Mouse (Mus musculus): ENCODE results near the gene Ndufs6. TPM values are rescaled to one million over a fixed set of nuclear protein-coding genes. Genes with fewer than 3 reads are reported as not detected.
A peak's percentile ranks its signal among the peaks of the same experiment; 100 is the strongest.

Ndufs6 gene
- polyA plus RNA-seq, 1 experiment from 2014 or later: 376 TPM

GRCm38 (mm10) chr13:73345102-73345890, 17.0 kb upstream of the Ndufs6 start:
- no peak overlapping the region for H3K9ac ChIP-seq
- no peak overlapping the region for H3K27ac ChIP-seq
- no peak for ATAC-seq (ENCODE audit: borderline replicate concordance, extremely low read depth, low FRiP score, low TSS enrichment)
- no peak overlapping the region for H3K4me3 ChIP-seq
- H3K4me2 ChIP-seq: no peak overlapping the region
- 70% methylated on average over 9 of the region's 9 CpGs for WGBS
- no peaks in the 10 kb centered on the region for H3K36me3 ChIP-seq
- H3K27me3 ChIP-seq: no peaks in the 10 kb centered on the region
- 0 out of 2 replicates have a peak, but pooled peaks cover 3% of the 10 kb centered on the region for H3K4me1 ChIP-seq
- H3K9me3 ChIP-seq: no peaks in the 10 kb centered on the region

- no peak overlapping the region for H3K4me3 ChIP-seq
- no peak overlapping the region for H3K4me2 ChIP-seq
- no peak overlapping the region for H3K9ac ChIP-seq
- H3K27ac ChIP-seq: no peak overlapping the region
- ATAC-seq (ENCODE audit: borderline replicate concordance, extremely low read depth, low FRiP score, low TSS enrichment): no peak
- no peaks in the 10 kb centered on the region for H3K27me3 ChIP-seq
- H3K9me3 ChIP-seq: no peaks in the 10 kb centered on the region
- 50% methylated on average over 7 of the region's 7 CpGs for WGBS
- H3K36me3 ChIP-seq: no peaks in the 10 kb centered on the region
- peaks cover 1% of the 10 kb centered on the region for H3K4me1 ChIP-seq
Observed at GRCm38 (mm10) chr13:73336753-73337152, 8.4 kb upstream of the Ndufs6 start.

- H3K27me3 ChIP-seq: no peaks in the 10 kb centered on the region
- peak overlapping the region; percentile 90 for H3K4me2 ChIP-seq
- H3K4me1 ChIP-seq: peaks cover 29% of the 10 kb centered on the region
- no peaks in the 10 kb centered on the region for H3K36me3 ChIP-seq
- no peaks in the 10 kb centered on the region for H3K9me3 ChIP-seq
- H3K9ac ChIP-seq: peak overlapping the region; percentile 84
- WGBS: 33% methylated on average over 3 of the region's 3 CpGs
- H3K27ac ChIP-seq: no peak overlapping the region
- peak overlapping the region; percentile 87 for H3K4me3 ChIP-seq
- no peak for ATAC-seq (ENCODE audit: borderline replicate concordance, extremely low read depth, low FRiP score, low TSS enrichment)
Observed at GRCm38 (mm10) chr13:73331736-73332135, 3.4 kb upstream of the Ndufs6 start.

- peaks cover 29% of the 10 kb centered on the region for H3K4me1 ChIP-seq
- H3K4me3 ChIP-seq: peak overlapping the region; percentile 87
- under 1% methylated on average over 42 of the region's 42 CpGs for WGBS
- H3K27me3 ChIP-seq: no peaks in the 10 kb centered on the region
- peak overlapping the region; percentile 84 for H3K9ac ChIP-seq
- ATAC-seq (ENCODE audit: borderline replicate concordance, extremely low read depth, low FRiP score, low TSS enrichment): peak; percentile 88
- H3K4me2 ChIP-seq: peak overlapping the region; percentile 90
- no peaks in the 10 kb centered on the region for H3K36me3 ChIP-seq
- no peaks in the 10 kb centered on the region for H3K9me3 ChIP-seq
- peak overlapping the region; percentile 62 for H3K27ac ChIP-seq
Observed at GRCm38 (mm10) chr13:73330844-73331501, 2.6 kb upstream of the Ndufs6 start.

GRCm38 (mm10) chr13:73323406-73323805, 4.9 kb downstream of the Ndufs6 start:
- H3K4me3 ChIP-seq: no peak overlapping the region
- H3K36me3 ChIP-seq: peaks cover 40% of the 10 kb centered on the region

GRCm38 (mm10) chr13:73322626-73323025, 5.7 kb downstream of the Ndufs6 start:
- no peaks in the 10 kb centered on the region for H3K27me3 ChIP-seq
- H3K9me3 ChIP-seq: no peaks in the 10 kb centered on the region
- H3K4me1 ChIP-seq: peaks cover 8% of the 10 kb centered on the region
- H3K27ac ChIP-seq: no peak overlapping the region
- H3K4me3 ChIP-seq: no peak overlapping the region
- H3K9ac ChIP-seq: no peak overlapping the region
- ATAC-seq (ENCODE audit: borderline replicate concordance, extremely low read depth, low FRiP score, low TSS enrichment): no peak
- peaks cover 47% of the 10 kb centered on the region for H3K36me3 ChIP-seq
- no peak overlapping the region for H3K4me2 ChIP-seq
- 79% methylated on average over 10 of the region's 10 CpGs for WGBS

More at GRCm38 (mm10) chr13:73323406-73323805, 4.9 kb downstream of the Ndufs6 start:
- no peak for ATAC-seq (ENCODE audit: borderline replicate concordance, extremely low read depth, low FRiP score, low TSS enrichment)
- no peak overlapping the region for H3K4me2 ChIP-seq
- H3K9ac ChIP-seq: no peak overlapping the region
- no peak overlapping the region for H3K27ac ChIP-seq
- peaks cover 11% of the 10 kb centered on the region for H3K4me1 ChIP-seq
- 90% methylated on average over 4 of the region's 4 CpGs for WGBS
- no peaks in the 10 kb centered on the region for H3K9me3 ChIP-seq
- no peaks in the 10 kb centered on the region for H3K27me3 ChIP-seq

GRCm38 (mm10) chr13:73320048-73320447, 8.3 kb downstream of the Ndufs6 start:
- H3K9ac ChIP-seq: no peak overlapping the region
- H3K36me3 ChIP-seq: peaks cover 57% of the 10 kb centered on the region
- no peaks in the 10 kb centered on the region for H3K4me1 ChIP-seq
- 94% methylated on average over 4 of the region's 4 CpGs for whole genome bisulfite sequencing
- no peak for ATAC-seq (ENCODE audit: borderline replicate concordance, extremely low read depth, low FRiP score, low TSS enrichment)
- H3K4me2 ChIP-seq: no peak overlapping the region
- 0 out of 2 replicates have a peak, but pooled peaks cover 2% of the 10 kb centered on the region for H3K9me3 ChIP-seq
- no peak overlapping the region for H3K27ac ChIP-seq
- H3K27me3 ChIP-seq: no peaks in the 10 kb centered on the region
- H3K4me3 ChIP-seq: no peak overlapping the region

GRCm38 (mm10) chr13:73310183-73310929, 18.0 kb downstream of the Ndufs6 start:
- WGBS: 12% methylated on average over 8 of the region's 8 CpGs
- Histone ChIP-seq H3K9me3 (no peaks in the 10 kb centered on the region), H3K36me3 (no peaks in the 10 kb centered on the region), H3K27ac (no peak overlapping the region), H3K4me2 (no peak overlapping the region), H3K4me3 (no peak overlapping the region), H3K4me1 (no peaks in the 10 kb centered on the region), H3K9ac (no peak overlapping the region), H3K27me3 (no peaks in the 10 kb centered on the region)
- peak; percentile 68; the same call in 1 of the 2 replicates for ATAC-seq (ENCODE audit: borderline replicate concordance, extremely low read depth, low FRiP score, low TSS enrichment)

GRCm38 (mm10) chr13:73306430-73306829, 21.9 kb downstream of the Ndufs6 start:
- H3K4me3 ChIP-seq: no peak overlapping the region
- H3K4me1 ChIP-seq: no peaks in the 10 kb centered on the region
- no peak overlapping the region for H3K27ac ChIP-seq
- WGBS: 80% methylated on average over 4 of the region's 4 CpGs
- H3K36me3 ChIP-seq: no peaks in the 10 kb centered on the region
- no peaks in the 10 kb centered on the region for H3K27me3 ChIP-seq
- ATAC-seq (ENCODE audit: borderline replicate concordance, extremely low read depth, low FRiP score, low TSS enrichment): no peak
- H3K4me2 ChIP-seq: no peak overlapping the region
- H3K9me3 ChIP-seq: no peaks in the 10 kb centered on the region
- no peak overlapping the region for H3K9ac ChIP-seq

- Histone ChIP-seq H3K9ac (no peak overlapping the region), H3K9me3 (no peaks in the 10 kb centered on the region), H3K36me3 (no peaks in the 10 kb centered on the region), H3K27ac (no peak overlapping the region), H3K4me1 (no peaks in the 10 kb centered on the region), H3K4me2 (no peak overlapping the region), H3K27me3 (no peaks in the 10 kb centered on the region), H3K4me3 (no peak overlapping the region)
- 51% methylated on average over 4 of the region's 4 CpGs for WGBS
- ATAC-seq (ENCODE audit: borderline replicate concordance, extremely low read depth, low FRiP score, low TSS enrichment): no peak
Observed at GRCm38 (mm10) chr13:73306085-73306410, 22.3 kb downstream of the Ndufs6 start.

GRCm38 (mm10) chr13:73305398-73306084, 22.8 kb downstream of the Ndufs6 start:
- H3K9ac ChIP-seq: no peak overlapping the region
- no peaks in the 10 kb centered on the region for H3K36me3 ChIP-seq
- no peaks in the 10 kb centered on the region for H3K4me1 ChIP-seq
- no peak overlapping the region for H3K4me3 ChIP-seq
- ATAC-seq (ENCODE audit: borderline replicate concordance, extremely low read depth, low FRiP score, low TSS enrichment): no peak
- H3K27me3 ChIP-seq: no peaks in the 10 kb centered on the region
- no peak overlapping the region for H3K4me2 ChIP-seq
- 66% methylated on average over 8 of the region's 8 CpGs for WGBS
- no peaks in the 10 kb centered on the region for H3K9me3 ChIP-seq
- no peak overlapping the region for H3K27ac ChIP-seq

Measured in lung, embryonic 15.5 days (tissue).